Mouse (Mus musculus) hindbrain, embryonic 13.5 days (tissue): ENCODE data around the gene Tmem215. TPM values are rescaled to one million over a fixed set of nuclear protein-coding genes. Genes with fewer than 3 reads are reported as not detected.

Experiments
- ATAC-seq: fragments of 200-750 bp; cut with Nextera tagmentation; 2 replicates; pipeline ENCODE4 v1.8.0; 2017; ENCODE audit warnings: moderate TSS enrichment; ENCODE audit not compliant: low FRiP score
- H3K27ac ChIP-seq: fragments of 300-500 bp; sonication (generic); 2 replicates; pipeline ENCODE4 v1.5.1; 2015; ENCODE audit warnings: inconsistent platforms, mild to moderate bottlenecking, moderate library complexity
- H3K27me3 ChIP-seq: fragments of 300-500 bp; sonication (generic); 2 replicates; pipeline ENCODE4 v1.6.1; 2015; ENCODE audit warnings: mild to moderate bottlenecking, inconsistent platforms
- H3K36me3 ChIP-seq: fragments of 300-500 bp; sonication (generic); 2 replicates; pipeline ENCODE4 v1.6.1; 2015; ENCODE audit warnings: mild to moderate bottlenecking, inconsistent platforms
- H3K4me1 ChIP-seq: fragments of 300-500 bp; sonication (generic); replicated peaks from 2 replicates; pipeline ENCODE4 v1.6.1; 2015; ENCODE audit warnings: inconsistent platforms
- H3K4me2 ChIP-seq: fragments of 300-500 bp; sonication (generic); 2 replicates; pipeline ENCODE4 v1.6.1; 2015; ENCODE audit warnings: inconsistent platforms, mild to moderate bottlenecking, moderate library complexity
- H3K4me3 ChIP-seq: fragments of 300-500 bp; sonication (generic); 2 replicates; pipeline ENCODE4 v1.5.1; 2015; ENCODE audit warnings: mild to moderate bottlenecking, inconsistent platforms
- H3K9ac ChIP-seq: fragments of 300-500 bp; sonication (generic); 2 replicates; pipeline ENCODE4 v1.6.1; 2015; ENCODE audit warnings: mild to moderate bottlenecking, inconsistent platforms
- H3K9me3 ChIP-seq: fragments of 300-500 bp; sonication (generic); 2 replicates; pipeline ENCODE4 v1.6.1; 2016; ENCODE audit warnings: inconsistent platforms
- WGBS: fragments of 180-500 bp; shearing (Covaris S2); methylation state at CpG from one replicate; pipeline ENCODE4 v1.1.7; 2015; 5-methylcytosine and 5-hydroxymethylcytosine counted together
- polyA plus RNA-seq: library from polyadenylated mRNA; unstranded; fragments of >200 nt; fragmentation: Nextera tagmentation; extraction: Ambion mirVana; gene quantifications from 2 replicates; pipeline ENCODE4 v1.2.1, GENCODE M21; 2015

The Tmem215 gene
- 0.13 and 0.27 TPM in 2 replicates for polyA plus RNA-seq

DNA sequence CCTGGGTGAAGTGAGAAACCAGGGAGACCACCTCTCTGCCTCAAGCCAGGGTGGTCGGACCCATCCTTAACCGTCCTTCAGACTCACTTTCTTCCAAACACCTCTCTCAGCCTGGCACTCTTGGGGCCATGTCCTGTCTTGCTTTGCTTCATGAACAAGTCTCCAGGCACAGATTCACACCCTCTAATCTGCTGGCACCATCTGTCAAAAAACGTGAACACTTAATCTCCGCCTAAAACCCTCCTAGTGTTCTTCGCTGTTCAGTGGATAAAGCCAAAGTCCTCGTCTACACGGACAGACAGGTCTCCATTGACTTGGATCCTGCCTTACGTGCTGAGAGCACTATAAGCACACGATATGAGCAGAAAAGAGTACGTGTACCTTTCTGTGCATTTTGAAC, at the start of gene Tmem215:
TSS of gene Tmem215 (plus strand) at position 301 of the 400 bp plus-strand sequence.
- peaks cover 32% of the 10 kb centered on the region for H3K27me3 ChIP-seq
- no peak for ATAC-seq
- peak within 1 kb of the TSS; percentile 57 for H3K4me3 ChIP-seq
- peak within 1 kb of the TSS; percentile 73 for H3K9ac ChIP-seq
- no peaks in the 10 kb centered on the region for H3K9me3 ChIP-seq
- no peak within 1 kb of the TSS for H3K27ac ChIP-seq
- 88% methylated on average over 10 of the region's 10 CpGs for WGBS
- H3K36me3 ChIP-seq, result no peaks in the 10 kb centered on the region
- H3K4me1 ChIP-seq, result peaks cover 6% of the 10 kb centered on the region
- H3K4me2 ChIP-seq, result peak within 1 kb of the TSS; percentile 93

DNA sequence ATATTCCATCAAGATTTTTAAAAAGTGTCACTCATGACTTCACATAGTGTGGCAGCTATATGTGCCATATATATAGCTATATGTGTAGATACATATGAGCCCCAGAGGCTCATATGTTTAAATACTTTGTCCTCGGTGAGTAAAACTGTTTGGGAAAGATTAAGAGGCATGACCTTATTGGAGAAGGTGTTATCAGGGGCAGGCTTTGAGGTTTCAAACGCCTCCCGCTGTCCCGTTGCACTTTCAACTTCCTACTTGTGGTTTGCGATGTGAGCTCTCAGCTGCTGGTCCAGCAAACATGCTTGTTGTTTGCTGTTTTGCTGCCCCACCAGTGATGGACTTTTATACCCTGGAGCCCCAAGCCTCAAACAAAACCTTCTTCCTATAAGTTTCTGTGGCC, 40.1 kb upstream of the Tmem215 start:
- Histone ChIP-seq H3K4me3 (no peak overlapping the region), H3K9me3 (peaks cover 8% of the 10 kb centered on the region; the same call in 1 of the 2 replicates), H3K9ac (no peak overlapping the region), H3K4me1 (no peaks in the 10 kb centered on the region), H3K4me2 (no peak overlapping the region), H3K36me3 (no peaks in the 10 kb centered on the region), H3K27me3 (no peaks in the 10 kb centered on the region), H3K27ac (no peak overlapping the region)
- 90% methylated on average over 5 of the region's 5 CpGs for WGBS
- no peak for ATAC-seq

DNA sequence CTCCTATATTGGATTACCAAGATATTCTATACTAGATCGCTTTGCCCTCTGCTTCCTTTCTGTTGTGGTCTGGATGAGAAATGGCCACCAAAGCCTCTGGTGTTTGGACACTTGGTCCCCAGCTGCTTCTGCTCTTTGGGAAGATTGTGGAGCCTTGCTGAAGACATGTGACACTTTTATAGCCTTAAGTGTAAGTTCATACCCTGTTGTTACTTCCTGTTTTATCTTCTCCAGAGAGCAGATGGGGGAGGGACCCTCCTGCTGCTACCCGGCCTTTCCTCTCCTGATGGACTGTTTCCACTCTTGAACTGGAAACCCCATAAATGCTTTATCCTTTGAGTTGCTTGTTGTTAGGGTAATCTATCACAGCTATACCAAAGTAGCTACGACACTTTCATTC, 38.6 kb upstream of the Tmem215 start:
- WGBS, result 82% methylated on average over 3 of the region's 3 CpGs
- no peak for ATAC-seq

DNA sequence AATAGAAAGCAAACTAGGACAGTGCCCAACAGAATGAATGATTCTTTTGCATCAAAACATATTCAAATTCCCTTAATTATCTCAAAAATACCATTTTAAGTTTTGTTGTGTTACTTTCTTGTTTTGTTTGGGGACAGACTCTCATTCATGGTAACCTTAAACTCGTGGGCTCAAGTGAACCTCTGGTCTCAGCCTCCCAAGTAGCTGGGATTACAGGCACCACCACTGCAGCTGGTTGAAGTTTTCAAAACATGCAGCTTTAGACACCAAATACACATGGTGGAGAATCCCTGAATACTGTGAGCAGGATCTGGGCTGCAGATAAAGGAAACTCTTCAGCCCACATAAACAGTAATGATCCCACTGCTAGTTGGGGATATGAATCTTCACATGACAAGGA, 37.6 kb upstream of the Tmem215 start:
- peaks cover 8% of the 10 kb centered on the region; the same call in 1 of the 2 replicates for H3K9me3 ChIP-seq

More for the DNA sequence above, 38.6 kb upstream of the Tmem215 start:
- H3K9me3 ChIP-seq, result peaks cover 8% of the 10 kb centered on the region; the same call in 1 of the 2 replicates
- no peak overlapping the region for H3K4me2 ChIP-seq
- H3K9ac ChIP-seq, result no peak overlapping the region
- H3K27me3 ChIP-seq, result no peaks in the 10 kb centered on the region
- H3K27ac ChIP-seq, result no peak overlapping the region
- no peaks in the 10 kb centered on the region for H3K36me3 ChIP-seq
- no peak overlapping the region for H3K4me3 ChIP-seq
- no peaks in the 10 kb centered on the region for H3K4me1 ChIP-seq

DNA sequence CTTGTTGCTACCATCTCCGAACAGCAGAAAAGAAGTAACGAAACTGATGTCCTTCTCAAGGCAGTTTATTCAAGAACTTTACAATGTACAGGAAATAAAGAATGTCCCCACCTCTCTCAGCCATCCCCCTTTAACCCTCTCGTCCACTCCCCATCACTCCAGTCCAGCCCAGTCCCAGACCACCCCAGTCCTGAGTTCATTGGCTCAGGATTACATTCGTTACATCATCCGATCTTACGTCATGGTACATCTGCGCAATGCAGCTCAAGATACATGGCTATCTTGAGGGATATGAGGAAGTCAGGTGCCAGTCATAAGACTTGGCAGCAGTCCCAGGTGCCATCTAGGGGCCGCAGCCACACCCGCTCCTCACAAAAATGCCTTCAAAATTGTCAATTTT, 28.4 kb upstream of the Tmem215 start:
- H3K9me3 ChIP-seq, result no peaks in the 10 kb centered on the region
- no peak for ATAC-seq
- WGBS, result 96% methylated on average over 9 of the region's 9 CpGs
- H3K36me3 ChIP-seq, result no peaks in the 10 kb centered on the region
- no peak overlapping the region for H3K9ac ChIP-seq
- no peak overlapping the region for H3K4me2 ChIP-seq
- H3K4me1 ChIP-seq, result no peaks in the 10 kb centered on the region
- no peaks in the 10 kb centered on the region for H3K27me3 ChIP-seq
- no peak overlapping the region for H3K4me3 ChIP-seq
- no peak overlapping the region for H3K27ac ChIP-seq

More for the DNA sequence above, 37.6 kb upstream of the Tmem215 start:
- no peak overlapping the region for H3K4me3 ChIP-seq
- H3K27me3 ChIP-seq, result no peaks in the 10 kb centered on the region
- no peaks in the 10 kb centered on the region for H3K4me1 ChIP-seq
- WGBS, result 69% methylated on average over 1 of the region's 1 CpGs
- H3K4me2 ChIP-seq, result no peak overlapping the region
- no peaks in the 10 kb centered on the region for H3K36me3 ChIP-seq
- ATAC-seq, result no peak
- H3K27ac ChIP-seq, result no peak overlapping the region
- no peak overlapping the region for H3K9ac ChIP-seq

DNA sequence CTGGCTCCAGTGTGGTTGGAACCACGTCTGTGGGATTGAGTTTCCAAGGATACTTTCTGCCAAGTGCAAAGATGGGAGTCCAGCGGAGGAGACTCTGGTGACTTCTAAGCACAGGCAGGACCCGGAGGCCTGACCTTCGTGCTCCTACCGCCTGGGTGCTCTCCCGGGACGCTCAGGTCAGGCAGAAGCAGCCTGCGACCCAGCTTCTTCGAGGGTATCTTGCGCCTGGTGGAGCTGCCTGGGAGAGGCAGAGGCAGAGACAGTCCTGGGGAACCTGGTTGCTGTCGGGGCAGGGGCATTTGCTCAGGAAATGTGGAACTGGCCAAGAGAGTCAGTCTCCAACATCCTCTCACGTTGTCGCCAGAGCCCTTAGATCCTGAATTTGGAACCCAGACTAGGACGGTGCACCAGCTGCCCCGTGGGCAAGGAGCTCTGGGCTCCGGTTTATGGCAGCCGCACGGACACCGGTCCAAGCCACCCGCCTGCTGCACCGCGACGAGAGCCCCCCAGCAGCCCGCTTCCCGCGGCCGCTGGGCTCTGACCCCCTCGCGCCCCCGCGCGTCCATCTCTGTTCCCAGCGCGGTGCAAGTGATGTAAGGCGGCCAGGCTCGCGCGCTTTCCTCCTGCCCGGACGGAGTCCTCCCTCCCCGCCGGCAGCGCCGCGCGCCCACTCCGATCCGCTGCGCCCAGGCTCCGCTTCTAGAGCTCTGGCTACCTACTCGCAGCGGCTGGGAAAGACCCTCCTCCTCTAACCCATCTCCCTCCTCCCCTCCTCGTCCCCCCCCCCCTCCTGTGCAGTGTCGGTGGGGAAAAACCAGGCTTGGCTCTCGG, 935 bp downstream of the Tmem215 start:
- H3K36me3 ChIP-seq, result no peaks in the 10 kb centered on the region
- peaks cover 6% of the 10 kb centered on the region for H3K4me1 ChIP-seq
- H3K4me3 ChIP-seq, result peak overlapping the region; percentile 57
- no peaks in the 10 kb centered on the region for H3K9me3 ChIP-seq
- H3K27ac ChIP-seq, result no peak overlapping the region
- H3K27me3 ChIP-seq, result peaks cover 32% of the 10 kb centered on the region
- WGBS, result 3% methylated on average over 54 of the region's 55 CpGs
- peak; percentile 93 for ATAC-seq
- peak overlapping the region; percentile 73 for H3K9ac ChIP-seq
- peak overlapping the region; percentile 93 for H3K4me2 ChIP-seq

DNA sequence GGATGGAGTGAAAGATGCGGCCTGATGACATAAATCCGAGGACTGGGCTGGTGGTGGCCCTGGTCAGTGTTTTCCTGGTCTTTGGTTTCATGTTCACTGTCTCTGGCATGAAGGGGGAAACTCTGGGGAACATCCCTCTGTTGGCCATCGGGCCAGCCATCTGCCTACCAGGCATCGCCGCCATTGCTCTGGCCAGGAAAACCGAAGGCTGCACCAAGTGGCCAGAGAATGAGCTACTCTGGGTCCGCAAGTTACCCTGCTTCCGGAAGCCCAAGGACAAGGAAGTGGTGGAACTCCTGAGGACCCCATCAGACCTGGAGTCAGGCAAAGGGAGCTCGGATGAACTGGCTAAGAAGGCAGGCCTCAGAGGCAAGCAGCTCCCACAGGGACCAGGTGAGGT, 1.9 kb downstream of the Tmem215 start:
- Histone ChIP-seq H3K27ac (no peak overlapping the region), H3K9me3 (no peaks in the 10 kb centered on the region), H3K9ac (no peak overlapping the region), H3K4me3 (no peak overlapping the region), H3K27me3 (peaks cover 32% of the 10 kb centered on the region), H3K36me3 (no peaks in the 10 kb centered on the region), H3K4me1 (peaks cover 6% of the 10 kb centered on the region), H3K4me2 (no peak overlapping the region; the same call in 1 of the 2 replicates)
- ATAC-seq, result no peak; the same call in 1 of the 2 replicates
- 78% methylated on average over 9 of the region's 9 CpGs for WGBS

DNA sequence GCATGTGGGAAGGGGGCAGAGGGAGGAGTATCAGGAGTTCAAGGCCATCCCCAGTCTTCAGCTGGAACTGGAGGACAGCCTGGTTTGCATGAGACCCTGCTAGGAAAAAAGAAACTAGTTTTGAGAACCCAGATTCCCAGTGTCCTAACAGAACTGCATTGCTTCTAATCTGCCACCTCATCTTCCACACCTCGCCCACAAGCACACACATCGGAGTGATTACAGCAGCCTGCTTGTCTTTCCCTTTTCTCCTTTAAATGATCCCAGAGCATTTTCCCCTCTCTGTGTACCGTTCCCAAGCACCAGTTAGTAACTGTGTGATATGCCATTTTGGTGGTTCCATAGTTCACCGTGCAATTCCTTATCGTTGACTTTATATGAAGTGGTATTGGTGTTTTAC, 6.0 kb downstream of the Tmem215 start:
- 93% methylated on average over 5 of the region's 5 CpGs for WGBS
- no peak overlapping the region for H3K4me3 ChIP-seq
- no peaks in the 10 kb centered on the region for H3K9me3 ChIP-seq
- peaks cover under 1% of the 10 kb centered on the region for H3K4me1 ChIP-seq
- no peak overlapping the region for H3K9ac ChIP-seq
- no peaks in the 10 kb centered on the region for H3K36me3 ChIP-seq
- ATAC-seq, result no peak
- no peak overlapping the region for H3K4me2 ChIP-seq
- H3K27ac ChIP-seq, result no peak overlapping the region
- H3K27me3 ChIP-seq, result peaks cover 13% of the 10 kb centered on the region

DNA sequence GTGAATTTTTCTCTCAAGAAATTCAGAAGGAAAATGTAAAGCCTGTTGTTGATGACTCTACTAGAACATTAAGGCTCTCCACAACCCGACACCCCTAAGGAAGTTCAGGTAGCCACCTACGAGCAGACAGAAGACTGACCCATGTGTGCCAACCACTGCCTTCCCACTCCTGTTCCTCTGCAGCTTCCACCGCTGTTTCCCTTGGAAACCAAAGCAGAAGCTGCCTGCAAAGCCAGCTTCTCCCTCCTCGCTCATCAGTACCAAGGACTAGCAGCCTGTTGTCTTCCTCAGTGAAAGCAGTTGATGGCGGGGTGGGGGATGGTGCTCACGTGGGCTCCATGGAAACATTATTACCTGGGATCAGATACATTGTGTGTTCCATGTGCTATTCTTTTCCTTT, 14.6 kb downstream of the Tmem215 start:
- no peak overlapping the region for H3K4me2 ChIP-seq
- 76% methylated on average over 6 of the region's 6 CpGs for WGBS
- H3K27ac ChIP-seq, result no peak overlapping the region
- no peak overlapping the region for H3K9ac ChIP-seq
- no peaks in the 10 kb centered on the region for H3K36me3 ChIP-seq
- H3K9me3 ChIP-seq, result no peaks in the 10 kb centered on the region
- ATAC-seq, result no peak
- no peaks in the 10 kb centered on the region for H3K4me1 ChIP-seq
- H3K27me3 ChIP-seq, result no peaks in the 10 kb centered on the region
- no peak overlapping the region for H3K4me3 ChIP-seq

DNA sequence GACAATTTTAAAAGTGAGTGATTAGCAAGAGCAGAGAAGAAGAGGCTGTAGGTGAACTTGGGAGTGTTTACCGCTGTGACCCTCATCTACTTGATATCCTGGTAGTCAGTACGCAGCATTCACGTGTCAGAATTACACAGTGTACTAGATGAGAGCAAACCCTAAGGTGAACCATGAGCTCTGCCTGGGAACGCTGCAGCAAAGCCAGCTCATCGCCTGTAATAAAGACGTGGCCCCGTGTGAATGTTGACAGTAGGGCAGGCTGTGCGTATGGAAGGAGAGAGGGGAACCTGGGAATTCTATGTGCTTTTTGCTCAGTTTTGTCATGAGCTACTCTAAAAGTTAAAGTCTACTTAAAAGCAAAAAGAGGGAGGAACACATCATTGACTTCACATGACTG, 19.8 kb downstream of the Tmem215 start:
- no peak for ATAC-seq
- H3K27ac ChIP-seq, result no peak overlapping the region
- no peaks in the 10 kb centered on the region for H3K4me1 ChIP-seq
- no peaks in the 10 kb centered on the region for H3K36me3 ChIP-seq
- no peak overlapping the region for H3K9ac ChIP-seq
- H3K4me2 ChIP-seq, result no peak overlapping the region
- H3K27me3 ChIP-seq, result no peaks in the 10 kb centered on the region
- H3K4me3 ChIP-seq, result no peak overlapping the region
- 90% methylated on average over 8 of the region's 8 CpGs for WGBS
- no peaks in the 10 kb centered on the region for H3K9me3 ChIP-seq

DNA sequence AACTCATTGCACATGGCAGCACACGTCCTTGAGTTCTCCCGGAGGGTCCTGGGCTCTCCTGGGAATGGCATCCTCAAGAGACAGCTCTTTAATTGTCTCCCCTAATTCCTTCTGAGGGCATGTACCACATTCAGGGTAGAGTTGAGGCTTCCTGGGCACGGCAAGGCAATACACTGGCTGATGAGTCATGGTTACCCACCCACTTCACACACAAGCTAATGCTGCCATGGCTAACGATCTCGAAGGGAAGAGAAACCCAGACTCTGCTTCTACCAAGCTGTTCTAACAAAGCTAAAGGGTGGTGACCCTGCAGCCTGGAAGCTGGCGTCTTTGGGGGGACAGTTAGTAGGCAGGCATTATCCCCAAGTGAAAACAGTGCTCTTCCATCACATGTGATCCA, 24.4 kb downstream of the Tmem215 start:
- no peak overlapping the region for H3K4me3 ChIP-seq
- no peak overlapping the region for H3K27ac ChIP-seq
- H3K36me3 ChIP-seq, result no peaks in the 10 kb centered on the region
- H3K4me1 ChIP-seq, result no peaks in the 10 kb centered on the region
- no peak for ATAC-seq
- no peaks in the 10 kb centered on the region for H3K9me3 ChIP-seq
- no peaks in the 10 kb centered on the region for H3K27me3 ChIP-seq
- H3K9ac ChIP-seq, result no peak overlapping the region
- H3K4me2 ChIP-seq, result no peak overlapping the region
- 76% methylated on average over 6 of the region's 6 CpGs for WGBS

DNA sequence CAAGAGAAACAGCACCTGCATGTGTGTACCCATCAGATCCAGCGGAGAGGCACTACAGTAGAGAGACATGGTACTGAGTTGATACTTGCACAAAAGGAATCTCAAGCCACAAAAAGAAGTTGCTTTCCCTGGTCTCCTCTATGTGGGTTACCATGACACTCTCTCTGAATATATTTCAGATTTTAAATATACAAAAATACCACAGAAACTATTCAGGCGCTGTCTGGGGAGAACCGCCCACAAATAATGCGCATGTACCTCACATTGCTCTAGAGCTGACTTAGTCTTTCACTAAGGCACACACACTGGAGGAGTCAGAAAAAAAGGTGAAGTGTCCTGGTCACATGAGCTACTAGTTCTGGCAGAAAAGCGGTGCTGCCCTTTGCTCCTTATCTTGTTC, 24.8 kb downstream of the Tmem215 start:
- H3K9ac ChIP-seq, result no peak overlapping the region
- H3K36me3 ChIP-seq, result no peaks in the 10 kb centered on the region
- over 99% methylated on average over 5 of the region's 5 CpGs for WGBS
- no peak overlapping the region for H3K27ac ChIP-seq
- no peak overlapping the region for H3K4me2 ChIP-seq
- no peaks in the 10 kb centered on the region for H3K27me3 ChIP-seq
- no peak for ATAC-seq
- no peaks in the 10 kb centered on the region for H3K9me3 ChIP-seq
- no peak overlapping the region for H3K4me3 ChIP-seq
- H3K4me1 ChIP-seq, result no peaks in the 10 kb centered on the region
